Mouse (Mus musculus): ENCODE results near the gene Trap1.

DNA sequence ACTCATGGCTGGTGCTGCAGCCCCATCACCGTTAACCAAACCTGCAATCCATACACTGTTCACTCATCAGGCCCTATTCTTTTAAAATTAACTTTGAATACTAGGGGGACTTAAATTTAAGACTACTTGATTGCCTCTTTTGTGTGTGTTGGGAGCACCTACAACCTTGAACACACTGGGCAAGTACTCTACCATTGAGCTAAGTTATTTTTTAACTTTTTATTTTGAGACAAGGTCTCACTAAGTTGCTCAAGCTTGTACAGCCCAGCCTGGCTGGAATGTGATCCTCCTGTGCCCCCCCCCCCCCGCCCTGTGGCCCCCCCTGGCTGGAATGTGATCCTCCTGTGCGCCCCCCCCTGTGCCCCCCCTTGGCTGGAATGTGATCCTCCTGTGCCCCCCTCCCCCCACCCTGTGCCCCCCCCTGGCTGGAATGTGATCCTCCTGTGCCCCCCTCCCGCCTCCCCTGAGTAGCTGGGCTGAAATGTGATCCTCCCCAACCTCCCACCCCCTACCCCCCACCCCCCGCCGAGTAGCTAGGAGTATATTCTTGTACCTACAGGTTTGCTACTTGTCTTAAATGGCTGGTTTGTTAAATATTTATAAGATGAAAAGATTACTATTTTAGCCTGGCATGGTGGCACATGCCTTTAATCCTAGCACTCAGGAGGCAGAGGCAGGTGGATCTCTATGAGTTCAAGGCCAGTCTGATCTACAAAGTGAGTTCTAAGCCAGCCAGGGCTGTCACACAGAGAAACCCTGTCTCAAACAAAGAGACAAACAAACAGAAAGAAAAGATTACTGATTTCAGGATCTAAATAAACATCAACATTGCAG, 46.0 kb downstream of the Trap1 start:
- TF ChIP-seq CTCF (IDR thresholded peaks at IDR 0.05; ENCODE audit: low read depth, low read length) (no peak), POLR2AphosphoS5 (IDR thresholded peaks at IDR 0.05; ENCODE audit: insufficient replicate concordance, low read depth, low read length) (no peak), GATA1 (IDR thresholded peaks at IDR 0.05; ENCODE audit: borderline replicate concordance, low read length) (no peak), TAL1 (conservative IDR thresholded peaks at IDR 0.05; ENCODE audit: low read depth, low read length) (no peak), GATA2 (IDR thresholded peaks at IDR 0.05; ENCODE audit: borderline replicate concordance, low read depth, low read length) (no peak)
